Comparison of ENCODE assay signal across 17 mouse cellular contexts in genomic region chr2:156970253-156970652, GRCm38 (mm10). TPM values are rescaled to one million over a fixed set of nuclear protein-coding genes. Genes with fewer than 3 reads are reported as not detected.
DNase-seq lines count a peak whose midpoint lies in the region; ATAC-seq and TF ChIP-seq lines count a peak whose summit lies in the region.
"Had no signal": no experiment of that assay in that cellular context is flagged by ENCODE, and none has a peak within 500 bp of the region (broad histone marks: within the 10 kb centered on the region; RNA-seq: fewer than 3 reads in every experiment).

No protein-coding gene starts in this region.

- no peak overlapping the region for H3K4me3 ChIP-seq in intestine, postnatal 0 days (ENCODE audit: low read depth, low read length)
- H3K4me3 ChIP-seq in intestine, embryonic 16.5 days (ENCODE audit: low read length): no peak overlapping the region
- H3K4me3 ChIP-seq in midbrain, embryonic 11.5 days (ENCODE audit: low read depth, low read length): no peak overlapping the region
- H3K4me3 ChIP-seq: erythroblast, embryonic 14.5 days; intestine, embryonic 15.5 days; midbrain, embryonic 15.5 days had no signal

- 58% methylated on average over 7 of the region's 7 CpGs for WGBS in intestine, postnatal 0 days
- 77% methylated on average over 7 of the region's 7 CpGs for WGBS in intestine, embryonic 16.5 days
- 87% methylated on average over 7 of the region's 7 CpGs for WGBS in midbrain, embryonic 11.5 days

- H3K9ac ChIP-seq in intestine, postnatal 0 days (ENCODE audit: low read depth, low read length): no peak overlapping the region
- no peak overlapping the region for H3K9ac ChIP-seq in intestine, embryonic 16.5 days (ENCODE audit: low read depth, low read length)
- no peak overlapping the region for H3K9ac ChIP-seq in midbrain, embryonic 11.5 days (ENCODE audit: low read length)
- H3K9ac ChIP-seq: forebrain, postnatal 0 days; intestine, embryonic 15.5 days; lung, embryonic 14.5 days; midbrain, embryonic 15.5 days had no signal

- no peak for ATAC-seq in intestine, postnatal 0 days
- ATAC-seq in intestine, embryonic 16.5 days: no peak
- ATAC-seq in midbrain, embryonic 11.5 days (ENCODE audit: low FRiP score): no peak
- ATAC-seq: forebrain, postnatal 0 days; intestine, embryonic 15.5 days; midbrain, embryonic 15.5 days had no signal

- peak overlapping the region; percentile 54; the same call in 1 of the 2 replicates for H3K27ac ChIP-seq in intestine, postnatal 0 days (ENCODE audit: low read depth, low read length)
- H3K27ac ChIP-seq in intestine, embryonic 16.5 days (ENCODE audit: low read length): no peak overlapping the region
- no peak overlapping the region for H3K27ac ChIP-seq in midbrain, embryonic 11.5 days (ENCODE audit: low read depth, low read length)
- H3K27ac ChIP-seq: intestine, embryonic 15.5 days; midbrain, embryonic 15.5 days had no signal

- H3K27me3 ChIP-seq in intestine, postnatal 0 days (replicated peaks; ENCODE audit: control insufficient read depth, insufficient read depth, low read length): no peaks in the 10 kb centered on the region
- no peaks in the 10 kb centered on the region for H3K27me3 ChIP-seq in intestine, embryonic 16.5 days (replicated peaks; ENCODE audit: control insufficient read depth, insufficient read depth, low read length)
- no peaks in the 10 kb centered on the region for H3K27me3 ChIP-seq in midbrain, embryonic 11.5 days (ENCODE audit: control insufficient read depth, insufficient read depth, low read length)
- H3K27me3 ChIP-seq: intestine, embryonic 15.5 days; midbrain, embryonic 15.5 days had no signal

- no peak for TF ChIP-seq CTCF in intestine, postnatal 0 days (IDR thresholded peaks at IDR 0.05; ENCODE audit: low read depth)
- TF ChIP-seq CTCF in brain, embryonic 14.5 days (IDR thresholded peaks at IDR 0.05; ENCODE audit: borderline replicate concordance, extremely low read depth, insufficient read depth, insufficient read length): no peak

- DNase-seq in cerebellum, adult 18-20 months: peak; percentile 38 to 44
- no peak for DNase-seq in cerebellum, postnatal 36 days
- peak; percentile 13 for DNase-seq in brain, embryonic 14.5 days (ENCODE audit: low read depth)
- DNase-seq in thymus, postnatal 25 days: peak; percentile 65
- no peak for DNase-seq in midbrain, embryonic 11.5 days (ENCODE audit: low spot score, missing footprints)
- DNase-seq in adrenal gland, adult 2 months: no peak
- DNase-seq: cerebellum, adult 11-12 months; forebrain, postnatal 0 days; heart, postnatal 4 days; kidney, postnatal 36 days; lung, embryonic 14.5 days; retina, postnatal 1 day had no signal

- 0 out of 2 replicates have a peak, but pooled peaks cover 5% of the 10 kb centered on the region for H3K36me3 ChIP-seq in intestine, postnatal 0 days (ENCODE audit: control insufficient read depth, insufficient read depth)
- no peaks in the 10 kb centered on the region for H3K36me3 ChIP-seq in intestine, embryonic 16.5 days (ENCODE audit: control insufficient read depth, insufficient read depth, low read length)
- H3K36me3 ChIP-seq in midbrain, embryonic 11.5 days (ENCODE audit: control insufficient read depth, insufficient read depth, low read length): no peaks in the 10 kb centered on the region
- H3K36me3 ChIP-seq: intestine, embryonic 15.5 days; midbrain, embryonic 15.5 days had no signal

- 0 out of 2 replicates have a peak overlapping the region, but pooled peaks have one; percentile 3 for H3K4me2 ChIP-seq in intestine, postnatal 0 days (replicated peaks; ENCODE audit: low read depth)
- no peak overlapping the region for H3K4me2 ChIP-seq in intestine, embryonic 16.5 days (ENCODE audit: low read depth, low read length)
- no peak overlapping the region for H3K4me2 ChIP-seq in midbrain, embryonic 11.5 days
- H3K4me2 ChIP-seq: intestine, embryonic 15.5 days; lung, embryonic 14.5 days; midbrain, embryonic 15.5 days had no signal

- no peaks in the 10 kb centered on the region for H3K9me3 ChIP-seq in intestine, postnatal 0 days (ENCODE audit: control insufficient read depth)
- H3K9me3 ChIP-seq in intestine, embryonic 16.5 days (ENCODE audit: control insufficient read depth, low read length): no peaks in the 10 kb centered on the region
- no peaks in the 10 kb centered on the region for H3K9me3 ChIP-seq in midbrain, embryonic 11.5 days (ENCODE audit: control insufficient read depth, low read length)
- H3K9me3 ChIP-seq: intestine, embryonic 15.5 days; midbrain, embryonic 15.5 days had no signal

- no peak for TF ChIP-seq POLR2A in brain, embryonic 14.5 days (IDR thresholded peaks at IDR 0.05; ENCODE audit: borderline replicate concordance, extremely low read depth, insufficient read depth, insufficient read length, poor library complexity, severe bottlenecking)

- H3K4me1 ChIP-seq in intestine, postnatal 0 days (replicated peaks; ENCODE audit: control insufficient read depth, insufficient read depth, low read length): 0 out of 2 replicates have a peak, but pooled peaks cover 6% of the 10 kb centered on the region
- H3K4me1 ChIP-seq in intestine, embryonic 16.5 days (ENCODE audit: control insufficient read depth, insufficient read depth, low read length): no peaks in the 10 kb centered on the region
- H3K4me1 ChIP-seq in midbrain, embryonic 11.5 days (ENCODE audit: control insufficient read depth, insufficient read depth, low read length): no peaks in the 10 kb centered on the region
- H3K4me1 ChIP-seq: midbrain, embryonic 15.5 days had no signal

RNA-seq across cellular contexts. Expression of gene Ndrg3, which starts 21.6 kb away (rescaled TPM):
- 25.1 and 25.3 TPM in 2 replicates for polyA plus RNA-seq in intestine, postnatal 0 days (2015; fragmentation: Nextera tagmentation; extraction: Ambion mirVana)
- polyA plus RNA-seq in intestine, embryonic 16.5 days (2015; fragmentation: Nextera tagmentation; extraction: Ambion mirVana): 46.7 and 47.6 TPM in 2 replicates
- 123 and 144 TPM in 2 replicates for polyA plus RNA-seq in brain, embryonic 14.5 days (2012; rRNA removed)
- polyA plus RNA-seq in midbrain, embryonic 11.5 days (2014; fragmentation: Nextera tagmentation; extraction: Ambion mirVana): 48.1 and 48.2 TPM in 2 replicates
- 10 to 100 TPM; 68.0 to 72.5 TPM for total RNA-seq in adrenal gland, adult 2 months (2021)
- 37.7 and 41.7 TPM in 2 replicates for polyA plus RNA-seq in adrenal gland, adult 2 months (2012; rRNA removed)

RNA-seq across cellular contexts. Expression of gene Dsn1, which starts 36.7 kb away (rescaled TPM):
- 7.7 and 7.9 TPM in 2 replicates for polyA plus RNA-seq in intestine, postnatal 0 days (2015; fragmentation: Nextera tagmentation; extraction: Ambion mirVana)
- polyA plus RNA-seq in intestine, embryonic 16.5 days (2015; fragmentation: Nextera tagmentation; extraction: Ambion mirVana): 23.4 and 25.3 TPM in 2 replicates
- polyA plus RNA-seq in brain, embryonic 14.5 days (2012; rRNA removed): 12.6 and 17.3 TPM in 2 replicates
- 51.4 and 56.9 TPM in 2 replicates for polyA plus RNA-seq in midbrain, embryonic 11.5 days (2014; fragmentation: Nextera tagmentation; extraction: Ambion mirVana)
- total RNA-seq in adrenal gland, adult 2 months (2021): 1 to 10 TPM; 4.1 to 6.3 TPM
- 0.76 and 0.77 TPM in 2 replicates for polyA plus RNA-seq in adrenal gland, adult 2 months (2012; rRNA removed)

Comparison
In these comparisons a context has a peak if more than half of its experiments do, and no peak if none do; other contexts are left out.
1. DNase-seq: peak in cerebellum, adult 18-20 months (2 of 2), brain, embryonic 14.5 days (single experiment) and thymus, postnatal 25 days (single experiment); none in cerebellum, postnatal 36 days (0 of 2), midbrain, embryonic 11.5 days (single experiment) and adrenal gland, adult 2 months (single experiment).